Mouse (Mus musculus): Measurements from ENCODE around the gene Olfr800. TPM values are rescaled to one million over a fixed set of nuclear protein-coding genes. Genes with fewer than 3 reads are reported as not detected.

Gene Olfr800
- total and polyA plus RNA-seq, 3 experiments = not detected

DNA sequence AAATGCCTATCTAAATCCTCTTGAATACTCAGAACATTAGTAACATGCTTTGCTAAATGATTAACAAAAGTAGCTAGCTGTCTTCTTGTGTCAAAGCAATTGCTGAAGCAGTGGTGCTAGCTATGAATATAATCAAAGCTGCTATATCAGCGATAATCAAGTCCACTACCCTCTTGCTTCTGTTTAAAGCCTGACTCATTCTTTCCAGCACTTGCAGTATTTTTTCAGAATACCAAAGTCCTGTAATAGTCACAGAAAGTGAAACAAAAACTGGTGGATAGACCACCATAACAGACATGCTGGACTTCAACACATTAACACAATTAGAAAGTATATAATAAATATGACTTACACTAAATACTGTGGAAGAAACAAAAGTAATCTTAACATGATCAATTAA is 5.7 kb upstream of the Olfr800 start:
- Histone ChIP-seq H3K27me3 (ENCODE audit: control insufficient read depth, insufficient read depth, low read length) (no peaks in the 10 kb centered on the region), H3K36me3 (ENCODE audit: control insufficient read depth, insufficient read depth, low read length) (no peaks in the 10 kb centered on the region), H3K9ac (ENCODE audit: low read depth, low read length) (no peak overlapping the region), H3K79me2 (replicated peaks; ENCODE audit: control insufficient read depth, insufficient read depth, low read length) (no peaks in the 10 kb centered on the region), H3K4me3 (no peak overlapping the region), H3K4me1 (ENCODE audit: control insufficient read depth, insufficient read depth, low read length) (no peaks in the 10 kb centered on the region), H3K27ac (no peak overlapping the region)
- intact Hi-C loops (cut with DNase I) = no loop called here
- WGBS = 61% methylated on average over 1 of the region's 1 CpGs
- no peak for TF ChIP-seq EP300 (IDR thresholded peaks at IDR 0.05; ENCODE audit: insufficient read depth, low read depth, low read length)
- no peak for TF ChIP-seq CTCF (IDR thresholded peaks at IDR 0.05)
- TF ChIP-seq POLR2A (IDR thresholded peaks at IDR 0.05; ENCODE audit: insufficient read depth, low read depth, low read length) = no peak
- DNase-seq = no peak

DNA sequence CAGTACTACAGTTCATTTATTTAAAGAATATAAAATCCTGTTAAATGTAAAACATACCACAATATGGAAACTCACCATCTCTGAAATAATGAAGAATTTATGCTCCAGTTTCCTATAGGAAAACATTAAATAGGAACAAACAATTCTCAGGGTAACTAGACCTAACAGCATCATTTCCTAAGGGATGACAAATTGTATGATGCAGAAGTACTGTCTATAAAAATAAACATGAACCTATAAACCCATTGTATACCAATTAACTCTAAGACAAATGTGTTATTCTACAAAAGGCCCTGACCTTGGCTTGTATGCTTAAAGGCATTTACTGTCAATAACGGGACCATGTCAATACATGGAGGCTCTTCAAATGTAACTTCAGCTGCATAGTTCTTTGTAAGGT is 16.3 kb downstream of the Olfr800 start, which contains the start of gene Olfr801:
TSS of gene Olfr801 (minus strand) at position 101 of the 400 bp plus-strand sequence.
- no peaks in the 10 kb centered on the region for H3K27me3 ChIP-seq (ENCODE audit: control insufficient read depth, insufficient read depth, low read length)
- H3K36me3 ChIP-seq (ENCODE audit: control insufficient read depth, insufficient read depth, low read length) = no peaks in the 10 kb centered on the region
- H3K27ac ChIP-seq = no peak within 1 kb of the TSS
- H3K4me1 ChIP-seq (ENCODE audit: control insufficient read depth, insufficient read depth, low read length) = no peaks in the 10 kb centered on the region
- 68% methylated on average over 1 of the region's 1 CpGs for WGBS
- intact Hi-C loops (cut with DNase I) = no loop called here
- DNase-seq = no peak
- H3K79me2 ChIP-seq (replicated peaks; ENCODE audit: control insufficient read depth, insufficient read depth, low read length) = no peaks in the 10 kb centered on the region
- TF ChIP-seq EP300 (IDR thresholded peaks at IDR 0.05; ENCODE audit: insufficient read depth, low read depth, low read length) (no peak), POLR2A (IDR thresholded peaks at IDR 0.05; ENCODE audit: insufficient read depth, low read depth, low read length) (no peak), CTCF (IDR thresholded peaks at IDR 0.05) (no peak)
- no peak within 1 kb of the TSS for H3K4me3 ChIP-seq
- H3K9ac ChIP-seq (ENCODE audit: low read depth, low read length) = no peak within 1 kb of the TSS

DNA sequence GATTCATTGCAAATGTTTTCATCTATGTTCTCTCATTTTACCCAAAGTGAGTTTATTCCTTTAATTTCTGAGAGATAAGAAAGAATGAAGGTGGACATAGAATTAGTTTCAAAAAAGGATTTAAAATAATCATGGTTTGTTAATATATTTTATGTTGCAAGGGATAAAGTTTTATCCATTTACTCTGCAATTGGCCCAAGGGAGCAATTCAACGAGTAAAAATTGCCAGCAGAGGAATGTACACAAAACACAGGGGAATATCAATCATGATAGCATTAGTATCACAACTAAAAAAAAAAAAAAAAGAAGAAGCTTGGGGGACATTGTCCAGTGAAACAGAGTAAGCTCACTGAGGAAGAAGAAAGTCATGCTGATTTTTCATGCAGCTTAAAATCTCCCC is 30.6 kb downstream of the Olfr800 start, which contains the start of gene Olfr802:
TSS of gene Olfr802 (minus strand) at position 101 of the 400 bp plus-strand sequence.
- H3K4me1 ChIP-seq (ENCODE audit: control insufficient read depth, insufficient read depth, low read length) = no peaks in the 10 kb centered on the region
- WGBS = 39% methylated on average over 1 of the region's 1 CpGs
- H3K36me3 ChIP-seq (ENCODE audit: control insufficient read depth, insufficient read depth, low read length) = no peaks in the 10 kb centered on the region
- no peak within 1 kb of the TSS for H3K27ac ChIP-seq
- no peak for DNase-seq
- intact Hi-C loops (cut with DNase I) = no loop called here
- no peak within 1 kb of the TSS for H3K9ac ChIP-seq (ENCODE audit: low read depth, low read length)
- H3K27me3 ChIP-seq (ENCODE audit: control insufficient read depth, insufficient read depth, low read length) = no peaks in the 10 kb centered on the region
- H3K4me3 ChIP-seq = no peak within 1 kb of the TSS
- TF ChIP-seq POLR2A (IDR thresholded peaks at IDR 0.05; ENCODE audit: insufficient read depth, low read depth, low read length) (no peak), EP300 (IDR thresholded peaks at IDR 0.05; ENCODE audit: insufficient read depth, low read depth, low read length) (no peak), CTCF (IDR thresholded peaks at IDR 0.05) (no peak)
- no peaks in the 10 kb centered on the region for H3K79me2 ChIP-seq (replicated peaks; ENCODE audit: control insufficient read depth, insufficient read depth, low read length)

DNA sequence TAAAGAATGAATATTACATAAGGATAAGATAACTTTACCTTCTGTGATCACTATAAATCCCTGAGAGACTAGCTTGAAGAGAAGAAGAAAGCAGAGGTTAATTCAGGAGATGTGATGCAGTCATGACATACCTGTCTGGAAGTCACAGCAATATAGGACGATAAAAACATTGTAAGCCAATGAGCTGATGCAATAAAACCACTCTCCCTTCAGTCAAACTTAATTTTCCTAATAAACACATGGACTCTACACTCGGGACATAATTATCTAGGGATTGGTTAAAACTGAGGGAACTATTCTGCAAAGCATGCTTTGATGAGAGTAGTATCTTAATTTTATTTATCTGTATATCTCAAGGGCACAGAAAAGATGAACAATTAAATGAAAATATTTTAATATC is 36.7 kb downstream of the Olfr800 start, which contains the start of gene Olfr803:
TSS of gene Olfr803 (minus strand) at position 101 of the 400 bp plus-strand sequence.
- TF ChIP-seq CTCF (IDR thresholded peaks at IDR 0.05) (no peak), EP300 (IDR thresholded peaks at IDR 0.05; ENCODE audit: insufficient read depth, low read depth, low read length) (no peak), POLR2A (IDR thresholded peaks at IDR 0.05; ENCODE audit: insufficient read depth, low read depth, low read length) (no peak)
- intact Hi-C loops (cut with DNase I) = no loop called here
- Histone ChIP-seq H3K27me3 (ENCODE audit: control insufficient read depth, insufficient read depth, low read length) (no peaks in the 10 kb centered on the region), H3K4me1 (ENCODE audit: control insufficient read depth, insufficient read depth, low read length) (no peaks in the 10 kb centered on the region), H3K9ac (ENCODE audit: low read depth, low read length) (no peak within 1 kb of the TSS), H3K4me3 (no peak within 1 kb of the TSS), H3K27ac (no peak within 1 kb of the TSS), H3K36me3 (ENCODE audit: control insufficient read depth, insufficient read depth, low read length) (no peaks in the 10 kb centered on the region), H3K79me2 (replicated peaks; ENCODE audit: control insufficient read depth, insufficient read depth, low read length) (no peaks in the 10 kb centered on the region)
- WGBS = 64% methylated on average over 2 of the region's 2 CpGs
- DNase-seq = no peak

DNA sequence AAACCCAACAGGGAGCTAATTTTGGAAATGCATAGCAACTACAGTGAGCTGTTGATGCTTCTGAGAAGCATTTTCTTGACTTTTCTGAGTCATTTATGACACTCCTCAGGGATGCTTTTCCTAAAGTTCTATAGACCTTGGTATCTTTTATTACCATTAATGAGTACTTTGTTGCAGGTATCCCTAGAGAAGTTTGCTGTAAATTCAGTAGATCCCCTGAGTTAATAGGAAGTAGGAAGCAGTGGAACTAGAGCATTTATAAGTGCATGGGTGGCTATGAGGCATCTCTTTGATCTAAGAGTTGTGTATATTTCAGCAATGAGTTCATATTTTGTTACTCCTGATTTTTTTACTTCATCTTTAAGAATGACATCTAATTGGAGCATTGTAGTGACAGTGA is 45.4 kb downstream of the Olfr800 start, which contains the start of gene Olfr804:
TSS of gene Olfr804 (plus strand) at position 301 of the 400 bp plus-strand sequence.
- Histone ChIP-seq H3K9ac (ENCODE audit: low read depth, low read length) (no peak within 1 kb of the TSS), H3K36me3 (ENCODE audit: control insufficient read depth, insufficient read depth, low read length) (no peaks in the 10 kb centered on the region)
- TF ChIP-seq POLR2A (IDR thresholded peaks at IDR 0.05; ENCODE audit: insufficient read depth, low read depth, low read length) (no peak), EP300 (IDR thresholded peaks at IDR 0.05; ENCODE audit: insufficient read depth, low read depth, low read length) (no peak), CTCF (IDR thresholded peaks at IDR 0.05) (no peak)

More for the DNA sequence above, 45.4 kb downstream of the Olfr800 start, which contains the start of gene Olfr804:
- no peak within 1 kb of the TSS for H3K27ac ChIP-seq
- no peaks in the 10 kb centered on the region for H3K27me3 ChIP-seq (ENCODE audit: control insufficient read depth, insufficient read depth, low read length)
- no peak within 1 kb of the TSS for H3K4me3 ChIP-seq
- intact Hi-C loops (cut with DNase I) = no loop called here
- H3K79me2 ChIP-seq (replicated peaks; ENCODE audit: control insufficient read depth, insufficient read depth, low read length) = no peaks in the 10 kb centered on the region
- H3K4me1 ChIP-seq (ENCODE audit: control insufficient read depth, insufficient read depth, low read length) = no peaks in the 10 kb centered on the region
- no peak for DNase-seq

Other genes starting within 250 kb of the Olfr800 start
- not detected for gene Olfr786, start 230.4 kb upstream of the Olfr800 start, total RNA-seq (2021)
- gene Olfr786, start 230.4 kb upstream of the Olfr800 start, polyA plus RNA-seq (2012; rRNA removed) = not detected in 2 replicates
- not detected for gene Olfr787, start 195.8 kb upstream of the Olfr800 start, total RNA-seq (2021)
- gene Olfr787, start 195.8 kb upstream of the Olfr800 start, polyA plus RNA-seq (2012; rRNA removed) = not detected in 2 replicates
- gene Olfr788, start 186.7 kb upstream of the Olfr800 start, total RNA-seq (2021) = not detected
- gene Olfr788, start 186.7 kb upstream of the Olfr800 start, polyA plus RNA-seq (2012; rRNA removed) = not detected in 2 replicates
- gene Olfr789, start 172.9 kb upstream of the Olfr800 start, total RNA-seq (2021) = not detected
- not detected in 2 replicates for gene Olfr789, start 172.9 kb upstream of the Olfr800 start, polyA plus RNA-seq (2012; rRNA removed)
- not detected for gene Olfr790, start 159.2 kb upstream of the Olfr800 start, total RNA-seq (2021)
- gene Olfr790, start 159.2 kb upstream of the Olfr800 start, polyA plus RNA-seq (2012; rRNA removed) = not detected in 2 replicates
- not detected for gene Olfr791, start 135.9 kb upstream of the Olfr800 start, total RNA-seq (2021)
- gene Olfr791, start 135.9 kb upstream of the Olfr800 start, polyA plus RNA-seq (2012; rRNA removed) = not detected in 2 replicates
- not detected for gene Olfr792, start 118.5 kb upstream of the Olfr800 start, total RNA-seq (2021)
- gene Olfr792, start 118.5 kb upstream of the Olfr800 start, polyA plus RNA-seq (2012; rRNA removed) = not detected in 2 replicates
- not detected for gene Olfr794, start 90.0 kb upstream of the Olfr800 start, total RNA-seq (2021)
- not detected in 2 replicates for gene Olfr794, start 90.0 kb upstream of the Olfr800 start, polyA plus RNA-seq (2012; rRNA removed)
- not detected for gene Olfr796, start 45.1 kb upstream of the Olfr800 start, total RNA-seq (2021)
- gene Olfr796, start 45.1 kb upstream of the Olfr800 start, polyA plus RNA-seq (2012; rRNA removed) = not detected in 2 replicates
- not detected for gene Olfr798, start 29.8 kb upstream of the Olfr800 start, total RNA-seq (2021)
- gene Olfr798, start 29.8 kb upstream of the Olfr800 start, polyA plus RNA-seq (2012; rRNA removed) = not detected in 2 replicates
- not detected for gene Olfr799, start 20.2 kb upstream of the Olfr800 start, total RNA-seq (2021)
- gene Olfr799, start 20.2 kb upstream of the Olfr800 start, polyA plus RNA-seq (2012; rRNA removed) = not detected in 2 replicates
- not detected for gene Olfr801, start 16.2 kb downstream of the Olfr800 start, total RNA-seq (2021)
- gene Olfr801, start 16.2 kb downstream of the Olfr800 start, polyA plus RNA-seq (2012; rRNA removed) = not detected in 2 replicates
- not detected for gene Olfr802, start 30.5 kb downstream of the Olfr800 start, total RNA-seq (2021)
- gene Olfr802, start 30.5 kb downstream of the Olfr800 start, polyA plus RNA-seq (2012; rRNA removed) = not detected in 2 replicates
- not detected for gene Olfr803, start 36.6 kb downstream of the Olfr800 start, total RNA-seq (2021)
- gene Olfr803, start 36.6 kb downstream of the Olfr800 start, polyA plus RNA-seq (2012; rRNA removed) = not detected in 2 replicates
- not detected for gene Olfr804, start 45.5 kb downstream of the Olfr800 start, total RNA-seq (2021)
- gene Olfr804, start 45.5 kb downstream of the Olfr800 start, polyA plus RNA-seq (2012; rRNA removed) = not detected in 2 replicates
- not detected for gene Olfr805, start 71.7 kb downstream of the Olfr800 start, total RNA-seq (2021)
- gene Olfr805, start 71.7 kb downstream of the Olfr800 start, polyA plus RNA-seq (2012; rRNA removed) = not detected in 2 replicates
- gene Olfr806, start 84.2 kb downstream of the Olfr800 start, total RNA-seq (2021) = not detected
- not detected in 2 replicates for gene Olfr806, start 84.2 kb downstream of the Olfr800 start, polyA plus RNA-seq (2012; rRNA removed)
- not detected for gene Olfr807, start 100.1 kb downstream of the Olfr800 start, total RNA-seq (2021)
- not detected in 2 replicates for gene Olfr807, start 100.1 kb downstream of the Olfr800 start, polyA plus RNA-seq (2012; rRNA removed)
- not detected for gene Olfr808, start 107.8 kb downstream of the Olfr800 start, total RNA-seq (2021)
- gene Olfr808, start 107.8 kb downstream of the Olfr800 start, polyA plus RNA-seq (2012; rRNA removed) = not detected in 2 replicates
- gene Olfr809, start 116.9 kb downstream of the Olfr800 start, total RNA-seq (2021) = not detected
- gene Olfr809, start 116.9 kb downstream of the Olfr800 start, polyA plus RNA-seq (2012; rRNA removed) = not detected in 2 replicates
- gene Olfr810, start 137.2 kb downstream of the Olfr800 start, total RNA-seq (2021) = not detected
- gene Olfr810, start 137.2 kb downstream of the Olfr800 start, polyA plus RNA-seq (2012; rRNA removed) = not detected in 2 replicates
- gene Olfr811, start 146.7 kb downstream of the Olfr800 start, total RNA-seq (2021) = not detected
- not detected in 2 replicates for gene Olfr811, start 146.7 kb downstream of the Olfr800 start, polyA plus RNA-seq (2012; rRNA removed)
- not detected for gene Olfr812, start 188.4 kb downstream of the Olfr800 start, total RNA-seq (2021)
- not detected in 2 replicates for gene Olfr812, start 188.4 kb downstream of the Olfr800 start, polyA plus RNA-seq (2012; rRNA removed)
- not detected for gene Olfr813, start 197.7 kb downstream of the Olfr800 start, total RNA-seq (2021)
- not detected in 2 replicates for gene Olfr813, start 197.7 kb downstream of the Olfr800 start, polyA plus RNA-seq (2012; rRNA removed)
- not detected for gene Olfr814, start 222.2 kb downstream of the Olfr800 start, total RNA-seq (2021)
- not detected in 2 replicates for gene Olfr814, start 222.2 kb downstream of the Olfr800 start, polyA plus RNA-seq (2012; rRNA removed)
- not detected for gene Olfr815, start 248.2 kb downstream of the Olfr800 start, total RNA-seq (2021)
- not detected in 2 replicates for gene Olfr815, start 248.2 kb downstream of the Olfr800 start, polyA plus RNA-seq (2012; rRNA removed)

All from heart, adult 2 months (tissue).